Mouse (Mus musculus): Measurements from ENCODE around the gene Pbrm1.

The Pbrm1 gene

DNA sequence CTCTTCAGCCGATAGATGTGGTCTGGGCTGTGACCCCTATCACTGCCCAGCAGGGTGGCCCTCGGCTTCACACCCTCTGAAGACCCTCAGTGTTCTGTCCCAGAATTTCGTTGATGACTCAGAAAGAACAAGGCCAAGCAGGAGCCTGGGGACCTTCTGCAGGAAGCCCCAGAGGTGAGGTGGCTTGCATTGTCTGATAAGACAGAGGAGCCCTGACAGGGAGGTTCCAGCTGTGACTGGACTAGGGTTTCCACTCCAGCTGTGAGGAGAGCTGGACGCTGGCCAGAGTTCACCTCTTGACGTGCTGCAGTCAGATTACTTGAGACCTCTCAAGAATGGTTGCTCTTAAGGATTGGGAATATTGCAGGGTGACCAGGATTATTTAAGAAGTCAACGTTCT lies 113.1 kb downstream of the Pbrm1 start:
- no peak for DNase-seq (ENCODE audit: low read depth in 1 of 2, low spot score in 2 of 2)

DNA sequence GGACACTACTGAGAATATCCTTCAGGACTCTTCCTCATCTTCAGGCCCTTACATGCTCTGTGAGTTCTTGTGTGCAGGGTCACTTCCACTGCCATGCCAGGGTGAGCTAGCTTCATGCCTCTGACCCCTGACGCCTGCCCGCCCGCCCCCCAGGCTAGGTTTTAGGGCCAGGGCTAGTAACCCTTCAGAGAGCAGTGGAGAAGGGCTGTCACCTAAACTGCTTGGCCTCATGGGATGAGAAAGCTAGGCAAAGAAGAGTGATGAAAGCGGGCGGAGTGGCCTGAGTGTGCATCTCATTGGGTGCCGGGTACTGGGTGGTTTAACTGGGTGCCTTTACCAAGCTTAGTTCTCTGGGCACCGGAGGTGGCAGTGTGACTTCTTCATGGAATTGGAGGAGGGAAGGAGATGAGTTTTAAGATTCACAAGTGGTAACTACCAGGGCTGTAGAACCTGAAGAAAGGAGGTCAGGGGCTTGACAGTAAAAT lies 113.6 kb downstream of the Pbrm1 start:
- no peak for DNase-seq (ENCODE audit: low read depth in 1 of 2, low spot score in 2 of 2)

DNA sequence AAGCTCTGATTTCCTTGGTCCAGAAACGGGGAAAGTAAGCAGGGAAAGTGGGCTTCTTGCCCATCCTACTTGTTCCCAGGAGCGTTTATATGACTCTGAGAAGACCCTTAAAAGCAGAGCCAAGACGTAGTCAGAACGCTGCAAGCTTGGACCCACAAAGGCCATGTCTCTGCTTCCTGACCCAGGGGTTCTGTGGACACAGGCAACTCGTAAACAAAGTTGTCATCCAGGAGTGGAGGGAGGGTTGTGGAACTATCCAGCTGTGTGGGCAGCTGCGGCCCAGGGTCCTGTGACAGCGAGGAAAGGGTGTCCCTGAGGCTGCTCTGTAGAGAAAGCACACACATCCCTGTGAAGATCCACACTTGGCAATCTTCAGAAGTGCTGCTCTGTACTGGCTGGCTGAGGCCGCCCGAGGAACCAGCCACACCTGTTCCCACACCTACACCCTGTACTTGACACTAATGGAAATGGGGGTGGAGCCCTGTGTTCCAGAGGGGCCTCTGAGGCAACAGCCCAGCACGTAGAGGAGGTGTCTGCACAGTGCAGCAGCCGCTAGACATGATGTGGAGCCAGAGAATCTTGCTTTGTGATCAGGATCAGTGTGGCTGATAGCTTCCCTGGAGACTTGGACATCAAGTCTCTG lies 114.2 kb downstream of the Pbrm1 start:
- DNase-seq (ENCODE audit: low read depth in 1 of 2, low spot score in 2 of 2), result no peak

DNA sequence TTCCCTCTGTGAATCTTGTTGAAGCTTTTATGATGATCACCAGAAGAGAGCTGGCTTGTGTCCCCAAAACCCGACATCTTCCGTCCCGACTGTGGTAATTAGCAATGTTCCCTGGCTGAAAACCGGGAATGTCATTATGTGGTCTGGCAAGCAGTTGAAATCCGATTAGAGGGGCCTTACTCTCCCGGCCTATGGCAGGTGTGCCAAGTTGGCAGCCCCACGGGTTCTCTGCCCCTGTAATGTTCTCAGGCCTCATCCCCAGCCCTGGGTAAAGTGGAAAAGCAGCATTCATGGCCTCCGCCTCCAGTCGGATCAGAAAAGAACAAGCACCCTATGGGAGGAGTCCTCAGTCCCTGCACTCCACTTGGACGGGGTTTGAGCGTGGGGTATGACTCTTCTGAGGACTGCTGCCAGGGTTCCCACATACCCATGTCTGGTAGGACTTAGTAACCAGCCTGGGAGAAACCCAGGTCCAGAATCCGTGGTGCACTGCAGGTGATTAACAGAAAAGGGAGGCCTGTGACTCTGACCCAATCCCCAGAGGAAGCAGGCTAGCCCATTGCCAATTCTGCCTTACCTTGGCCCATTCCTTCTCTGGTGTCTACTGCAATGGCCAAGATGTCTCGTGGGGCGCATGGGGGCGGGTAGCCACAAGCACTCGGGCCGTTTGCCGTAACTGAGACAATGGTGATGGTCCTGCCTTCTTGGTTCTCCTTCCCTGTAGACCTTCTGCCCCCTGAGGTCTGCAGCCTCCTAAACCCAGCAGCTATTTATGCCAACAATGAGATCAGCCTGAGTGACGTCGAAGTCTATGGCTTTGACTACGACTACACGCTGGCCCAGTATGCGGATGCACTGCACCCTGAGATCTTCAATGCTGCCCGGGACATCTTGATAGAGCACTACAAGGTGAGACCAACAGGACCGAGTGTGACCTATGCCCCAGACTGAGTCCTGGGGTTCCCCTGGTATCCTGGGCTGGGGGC lies 115.4 kb downstream of the Pbrm1 start:
- DNase-seq (ENCODE audit: low read depth in 1 of 2, low spot score in 2 of 2), result no peak

DNA sequence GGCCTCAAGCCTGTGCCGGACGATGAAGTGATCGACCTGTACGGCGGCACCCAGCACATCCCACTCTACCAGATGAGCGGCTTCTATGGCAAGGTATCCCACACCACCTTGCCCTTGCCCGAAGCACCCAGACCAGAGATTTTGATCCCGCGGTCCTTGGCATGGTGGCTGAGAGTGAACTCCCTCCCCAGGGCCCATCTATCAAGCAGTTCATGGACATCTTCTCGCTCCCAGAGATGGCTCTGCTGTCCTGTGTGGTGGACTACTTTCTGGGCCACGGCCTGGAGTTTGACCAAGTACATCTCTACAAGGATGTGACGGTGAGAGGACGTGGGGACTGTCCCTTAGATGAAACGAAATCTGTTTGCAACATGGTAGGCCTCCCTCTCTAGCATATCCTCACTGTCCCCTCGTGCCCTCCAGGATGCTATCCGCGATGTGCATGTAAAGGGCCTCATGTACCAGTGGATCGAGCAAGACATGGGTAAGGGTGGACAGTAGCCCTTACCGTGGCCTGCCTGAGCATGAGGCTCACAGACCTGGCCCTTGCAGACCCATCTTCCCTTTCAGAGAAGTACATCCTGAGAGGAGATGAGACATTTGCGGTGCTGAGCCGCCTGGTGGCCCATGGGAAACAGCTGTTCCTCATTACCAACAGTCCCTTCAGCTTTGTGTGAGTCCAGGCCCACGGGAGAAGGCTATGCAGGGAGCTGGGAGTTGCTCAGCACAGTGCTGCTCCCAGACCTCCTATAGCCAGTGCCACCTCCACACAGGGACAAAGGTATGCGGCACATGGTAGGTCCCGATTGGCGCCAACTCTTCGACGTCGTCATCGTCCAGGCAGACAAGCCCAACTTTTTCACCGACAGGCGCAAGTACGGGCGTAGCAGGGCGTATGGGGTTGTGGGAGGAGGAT lies 116.8 kb downstream of the Pbrm1 start:
- DNase-seq (ENCODE audit: low read depth in 1 of 2, low spot score in 2 of 2), result no peak

DNA sequence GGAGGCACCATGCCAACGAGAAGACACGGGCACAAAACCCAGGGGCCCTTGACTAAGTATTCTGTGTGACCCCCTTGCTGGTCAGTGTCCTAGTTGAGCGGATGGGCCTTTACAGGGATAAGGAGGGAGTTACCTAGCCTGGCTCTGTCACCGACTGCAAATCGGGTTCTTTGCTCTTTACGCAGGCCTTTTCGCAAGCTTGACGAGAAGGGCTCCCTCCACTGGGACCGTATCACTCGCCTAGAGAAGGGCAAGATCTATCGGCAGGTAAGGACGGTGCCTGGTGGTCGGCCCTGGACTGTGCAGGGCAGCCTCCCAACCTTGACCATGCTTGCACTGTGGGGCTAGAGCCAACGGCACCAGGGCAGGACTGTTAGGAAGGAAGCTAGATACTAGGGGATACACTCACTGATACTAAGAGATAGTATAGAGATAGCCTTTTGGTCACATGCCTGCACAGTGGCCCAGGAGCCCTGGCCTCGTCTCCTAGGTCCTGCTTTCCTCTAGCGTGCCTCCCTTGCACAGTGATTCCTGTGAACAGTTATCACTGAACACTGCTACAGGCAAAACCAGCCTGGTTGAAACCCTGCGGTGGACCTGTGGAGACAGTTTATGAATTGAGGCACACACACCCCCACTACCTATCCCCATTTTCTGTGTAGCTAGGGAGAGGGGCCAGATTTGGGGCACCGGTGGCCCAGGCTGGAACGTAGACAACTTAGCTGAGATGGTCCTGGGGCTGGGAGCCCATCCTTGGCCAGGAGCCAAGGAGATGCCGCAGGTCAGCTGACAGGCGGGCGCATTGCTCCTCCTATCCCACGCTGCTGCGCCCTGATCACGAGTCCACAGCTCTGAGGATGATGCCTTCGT lies 117.7 kb downstream of the Pbrm1 start:
- no peak for DNase-seq (ENCODE audit: low read depth in 1 of 2, low spot score in 2 of 2)

DNA sequence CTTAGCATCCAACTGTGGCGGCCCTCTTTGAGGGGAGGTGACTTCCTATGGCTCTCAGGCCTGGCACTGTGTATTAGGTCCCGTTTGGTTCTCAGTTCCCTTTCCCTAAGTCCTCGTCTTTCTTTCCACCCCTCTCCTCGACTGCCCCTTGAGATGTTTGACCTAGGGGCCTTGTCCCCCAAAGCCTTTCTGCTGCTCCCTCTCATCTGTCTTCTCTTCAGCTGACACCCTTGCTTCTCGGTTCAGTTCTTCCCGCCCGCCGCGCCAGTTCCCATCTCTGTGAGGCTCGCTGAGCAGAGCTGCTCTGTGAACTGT lies 118.3 kb downstream of the Pbrm1 start:
- DNase-seq (ENCODE audit: low read depth in 1 of 2, low spot score in 2 of 2), result no peak

DNA sequence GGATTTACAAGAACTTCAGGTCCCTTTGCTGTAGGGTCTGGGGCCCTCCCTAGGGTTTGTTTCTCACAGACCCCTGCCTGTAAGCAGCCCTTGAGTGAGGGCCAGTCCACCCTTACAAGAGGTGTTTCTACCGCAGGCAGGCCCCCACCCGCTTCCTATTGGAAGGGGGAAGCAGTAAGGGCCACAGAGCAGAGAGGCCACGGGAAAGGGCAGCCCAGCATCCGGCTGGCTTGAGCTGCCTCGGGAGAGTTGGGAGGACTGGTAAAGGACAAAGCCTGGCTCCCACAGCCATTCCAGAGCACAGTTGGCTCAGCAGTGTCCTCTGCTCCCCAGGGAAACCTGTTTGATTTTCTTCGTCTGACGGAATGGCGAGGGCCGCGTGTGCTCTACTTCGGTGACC lies 118.9 kb downstream of the Pbrm1 start:
- no peak for DNase-seq (ENCODE audit: low read depth in 1 of 2, low spot score in 2 of 2)

DNA sequence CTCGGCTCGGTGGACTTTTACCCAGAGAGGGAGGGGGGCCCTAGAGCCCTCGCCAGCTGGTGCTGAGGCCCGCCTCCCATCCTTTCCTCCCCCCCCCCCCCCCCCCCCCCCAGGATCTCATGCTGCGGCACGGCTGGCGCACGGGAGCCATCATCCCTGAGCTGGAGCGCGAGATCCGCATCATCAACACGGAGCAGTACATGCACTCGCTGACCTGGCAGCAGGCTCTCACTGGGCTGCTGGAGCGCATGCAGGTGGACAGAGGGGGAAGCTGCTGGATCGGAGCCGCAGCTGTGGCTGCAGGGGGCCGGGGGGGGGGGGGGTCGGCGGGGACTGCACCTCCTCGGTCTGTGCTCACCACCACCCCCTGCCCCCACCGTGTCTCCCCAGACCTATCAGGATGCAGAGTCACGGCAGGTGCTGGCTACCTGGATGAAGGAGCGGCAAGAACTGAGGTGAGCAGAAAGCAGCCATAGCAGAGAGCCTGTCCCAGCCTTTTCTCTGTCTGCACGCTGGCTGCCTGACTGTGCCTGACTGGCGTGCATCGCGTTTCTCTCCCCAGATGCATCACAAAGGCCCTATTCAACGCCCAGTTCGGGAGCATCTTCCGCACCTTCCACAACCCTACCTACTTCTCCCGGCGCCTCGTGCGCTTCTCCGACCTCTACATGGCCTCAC lies 119.4 kb downstream of the Pbrm1 start:
- DNase-seq (ENCODE audit: low read depth in 1 of 2, low spot score in 2 of 2), result no peak

DNA sequence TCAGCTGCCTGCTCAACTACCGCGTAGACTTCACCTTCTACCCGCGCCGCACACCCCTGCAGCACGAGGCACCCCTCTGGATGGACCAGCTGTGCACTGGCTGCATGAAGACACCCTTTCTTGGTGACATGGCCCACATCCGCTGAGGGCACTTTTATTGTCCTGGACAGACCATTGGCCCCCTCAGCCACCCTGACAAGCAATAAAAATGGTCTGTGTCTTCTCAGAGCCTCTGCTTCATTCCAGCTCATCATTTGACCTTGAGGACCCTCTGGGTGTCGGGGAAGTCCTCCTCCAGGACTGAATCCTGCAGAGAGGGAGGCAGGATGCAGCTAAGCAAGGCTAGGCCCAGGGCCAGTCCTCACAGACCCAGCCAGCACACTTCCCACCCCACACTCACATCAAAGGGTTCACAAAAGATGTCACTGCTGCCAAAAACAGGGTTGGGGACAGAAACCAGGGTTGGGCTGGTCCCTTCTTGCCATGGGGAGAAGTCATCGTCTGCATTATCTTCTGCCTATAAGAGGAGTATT lies 120.0 kb downstream of the Pbrm1 start:
- DNase-seq (ENCODE audit: low read depth in 1 of 2, low spot score in 2 of 2), result no peak

DNA sequence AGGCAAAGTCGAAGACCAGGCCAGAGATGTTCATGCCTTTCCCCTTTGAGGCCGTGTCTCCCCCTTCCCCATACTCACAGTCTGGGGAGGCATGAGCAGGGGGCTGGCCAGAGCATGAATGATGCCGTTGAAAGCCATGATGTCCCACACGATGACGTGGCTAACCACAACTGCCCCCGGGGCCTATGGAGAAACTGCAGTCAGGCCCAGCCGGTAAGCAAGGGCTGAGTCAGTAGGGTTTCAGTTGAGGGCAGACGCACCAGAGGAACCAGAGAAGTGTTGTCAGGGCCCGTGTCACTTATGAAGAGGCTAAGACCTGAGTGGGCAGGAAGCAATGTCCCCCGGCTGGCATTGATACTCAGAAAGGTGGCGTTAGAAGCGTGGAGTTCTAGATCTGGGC lies 120.7 kb downstream of the Pbrm1 start:
- DNase-seq (ENCODE audit: low read depth in 1 of 2, low spot score in 2 of 2), result no peak

DNA sequence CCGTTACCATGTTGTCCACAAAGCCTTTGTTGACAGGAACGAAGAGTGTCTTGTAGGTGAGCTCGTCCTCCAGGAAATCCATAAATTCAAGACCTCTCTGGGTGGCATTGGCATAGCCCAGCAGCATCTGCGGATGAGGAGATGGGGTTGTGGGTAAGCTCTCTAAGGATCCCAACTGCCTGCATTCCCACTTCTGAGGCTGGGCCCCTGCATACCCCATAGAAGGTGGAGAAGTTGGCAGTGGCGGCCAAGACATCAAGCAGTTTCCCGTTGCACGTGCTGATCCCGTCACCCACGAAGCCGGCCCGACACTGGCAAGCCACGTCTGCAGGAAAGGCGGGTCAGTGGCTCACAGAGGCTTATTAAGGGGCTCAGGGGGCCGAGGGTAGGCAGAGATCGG lies 121.2 kb downstream of the Pbrm1 start:
- DNase-seq (ENCODE audit: low read depth in 1 of 2, low spot score in 2 of 2), result no peak

DNA sequence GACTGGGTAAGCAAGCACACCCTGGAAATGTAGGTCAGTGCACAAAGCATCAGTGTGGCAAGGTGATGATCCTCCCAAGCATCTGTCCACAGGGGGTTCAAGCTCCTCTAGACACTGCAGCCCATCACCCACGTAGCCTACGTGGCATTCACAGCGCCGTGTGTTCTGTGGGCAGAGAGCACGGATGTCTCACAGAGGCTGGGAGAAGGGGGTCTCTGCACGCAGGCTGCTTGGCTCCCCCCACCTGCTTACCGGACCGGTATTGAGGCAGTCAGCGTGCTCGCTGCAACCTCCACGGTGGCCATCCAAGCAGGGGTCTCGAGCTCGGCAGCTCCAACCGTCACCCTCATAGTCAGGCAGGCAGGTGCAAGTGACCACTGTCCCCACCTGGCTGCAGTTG lies 122.1 kb downstream of the Pbrm1 start:
- no peak for DNase-seq (ENCODE audit: low read depth in 1 of 2, low spot score in 2 of 2)

DNA sequence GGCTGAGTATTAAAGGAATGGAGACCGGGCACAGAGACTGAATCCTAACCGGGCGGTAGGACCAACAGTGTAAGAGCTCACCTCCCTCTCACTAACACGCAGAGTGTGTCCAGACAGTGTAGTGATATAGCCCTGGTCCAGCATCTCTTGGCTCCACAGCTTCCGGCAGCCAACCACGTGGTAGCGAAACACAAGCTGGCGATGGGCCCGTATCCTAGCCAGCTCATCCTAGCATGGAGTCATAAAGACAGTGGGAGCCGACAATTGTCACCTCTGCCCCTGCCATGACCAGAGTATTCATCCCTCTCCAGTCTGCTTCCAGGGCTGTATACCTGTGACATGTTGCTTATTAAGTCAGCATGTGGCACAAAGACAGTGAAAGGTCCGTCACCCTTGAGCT lies 126.8 kb downstream of the Pbrm1 start:
- no peak for DNase-seq (ENCODE audit: low read depth in 1 of 2, low spot score in 2 of 2)

DNA sequence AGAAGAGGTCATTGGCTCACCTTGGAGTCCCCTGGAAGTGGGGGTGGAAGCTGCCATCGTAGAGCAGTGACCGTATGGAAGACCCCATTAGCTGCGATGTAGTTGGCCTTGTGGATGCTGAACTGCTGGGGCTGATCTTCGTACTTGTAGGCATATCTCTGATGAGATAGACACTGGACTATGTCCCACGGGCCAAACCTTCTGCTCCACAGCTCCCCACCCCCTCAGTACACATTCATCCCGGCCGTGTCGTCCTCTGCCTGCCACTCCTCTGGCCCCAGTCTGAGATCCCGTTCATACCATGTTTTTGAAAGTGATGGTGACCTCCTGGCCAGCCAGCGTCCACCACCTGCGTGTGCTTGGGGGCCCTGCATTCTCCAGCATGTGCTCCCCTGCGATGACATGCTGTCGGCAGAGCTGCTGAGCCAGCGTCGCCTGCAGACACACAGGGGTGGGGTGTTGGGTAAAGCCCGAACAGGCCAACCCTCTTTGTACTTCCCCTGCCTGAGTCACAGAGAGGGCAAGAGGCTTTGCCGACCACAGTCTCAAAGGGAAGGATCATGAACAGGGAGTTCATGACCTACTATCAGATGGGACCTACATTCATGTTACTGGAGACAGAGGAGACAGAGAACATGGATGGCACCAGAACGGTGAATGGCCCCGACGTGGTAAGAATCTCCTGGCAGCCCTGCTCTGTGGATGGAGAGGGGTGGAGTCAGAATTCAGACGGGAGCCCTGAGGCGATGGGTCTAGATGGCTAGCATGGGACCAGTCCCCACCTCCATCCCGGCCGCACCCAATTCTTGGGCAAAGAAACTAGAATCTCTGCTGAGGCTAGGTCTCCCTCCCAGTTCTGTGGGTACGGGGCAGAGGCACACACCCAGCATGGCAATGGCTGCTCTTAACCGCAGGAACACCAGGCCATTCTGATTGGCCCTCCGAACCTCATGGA lies 141.5 kb downstream of the Pbrm1 start:
- peak; percentile 67 to 68 for DNase-seq (ENCODE audit: low read depth in 1 of 2, low spot score in 2 of 2)

DNA sequence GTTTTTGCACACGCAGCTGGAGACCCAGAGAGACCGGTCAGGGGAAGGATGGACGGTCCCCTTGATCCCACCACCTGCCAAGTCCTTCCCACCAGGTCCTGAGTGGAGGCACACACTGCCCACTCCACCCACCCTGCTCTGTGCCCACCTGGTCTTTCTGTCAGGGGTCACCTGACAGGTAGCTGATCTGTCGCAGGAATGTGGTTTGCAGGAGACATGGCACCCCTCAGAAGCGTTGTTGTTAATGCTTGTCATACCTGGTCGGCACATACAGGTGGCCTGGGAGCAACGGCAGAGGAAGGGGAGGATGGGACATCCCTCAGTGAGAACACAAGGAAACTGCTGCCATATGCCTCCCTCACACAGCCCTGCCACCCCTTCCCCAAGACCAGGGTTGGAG lies 142.3 kb downstream of the Pbrm1 start:
- no peak for DNase-seq (ENCODE audit: low read depth in 1 of 2, low spot score in 2 of 2)

DNA sequence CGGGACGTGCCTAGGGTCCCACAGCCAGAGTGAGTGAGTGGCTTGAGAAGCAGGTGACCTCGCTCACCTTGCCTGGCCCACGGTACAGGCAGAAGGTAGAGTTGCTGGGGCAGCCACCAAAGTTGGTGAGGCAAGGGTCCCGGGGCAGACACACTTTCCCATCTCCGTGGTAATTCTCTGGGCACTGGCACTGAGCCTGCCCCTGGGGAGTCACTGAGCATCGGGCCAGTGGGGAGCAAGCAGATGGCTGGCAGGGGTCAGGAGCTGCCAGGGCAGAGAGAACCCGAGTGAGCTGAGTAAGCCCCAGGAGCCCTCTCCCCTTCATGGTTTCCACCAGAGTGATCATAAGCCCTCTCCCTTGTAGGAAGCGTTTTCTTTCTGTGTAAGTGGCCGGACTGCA lies 142.7 kb downstream of the Pbrm1 start:
- no peak for DNase-seq (ENCODE audit: low read depth in 1 of 2, low spot score in 2 of 2)

DNA sequence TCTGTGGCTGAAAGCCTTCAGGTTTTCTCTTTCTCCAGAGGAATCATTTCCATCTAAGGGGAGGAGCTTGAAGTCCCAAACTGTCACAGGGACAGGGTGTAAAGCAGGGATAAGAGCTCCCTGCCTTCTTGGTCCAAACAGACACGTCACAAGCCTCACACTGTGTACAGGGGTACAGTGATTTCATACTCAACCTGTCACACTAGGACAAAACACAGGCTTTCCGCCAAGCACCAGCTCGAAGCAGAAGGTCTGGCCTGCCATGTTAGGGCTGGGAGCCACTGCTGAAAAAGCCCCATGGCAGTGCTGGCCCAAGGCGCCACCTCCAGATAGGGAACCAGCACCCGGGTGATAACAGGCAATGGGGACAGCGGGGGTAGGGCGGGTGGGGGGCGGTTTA lies 145.1 kb downstream of the Pbrm1 start:
- no peak for DNase-seq (ENCODE audit: low read depth in 1 of 2, low spot score in 2 of 2)

DNA sequence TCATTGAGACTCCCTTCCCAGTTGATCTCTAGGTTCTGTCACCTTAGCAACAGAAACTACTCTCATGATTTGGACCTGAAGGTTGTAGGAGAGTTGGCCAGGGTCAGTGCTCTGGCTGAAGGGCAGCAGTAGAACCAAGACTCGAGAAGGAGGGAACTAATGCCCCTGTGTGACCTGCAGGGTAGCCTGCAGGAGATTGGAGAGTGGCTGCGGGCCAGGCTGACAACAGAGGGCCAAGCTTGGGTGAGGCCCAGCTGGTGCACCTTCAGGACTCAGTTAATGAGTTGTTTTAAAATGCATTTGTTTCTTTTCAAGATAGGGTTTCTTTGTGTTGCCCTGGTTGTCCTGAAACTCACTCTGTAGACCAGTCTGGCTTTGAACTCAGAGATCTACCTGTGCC lies 146.1 kb downstream of the Pbrm1 start:
- no peak for DNase-seq (ENCODE audit: low read depth in 1 of 2, low spot score in 2 of 2)
